Mouse (Mus musculus): ENCODE results near the gene Alkal2.

The Alkal2 gene

GRCm38 (mm10) chr12:30883986-30884621 is at the start of gene Alkal2:
Alkal2 (plus strand) TSS chr12:30884322.
- no peak for DNase-seq (ENCODE audit: low spot score in 2 of 2)

- DNase-seq (ENCODE audit: low spot score in 2 of 2): no peak
Measured at GRCm38 (mm10) chr12:30848521-30848920, 35.6 kb upstream of the Alkal2 start.

GRCm38 (mm10) chr12:30850902-30851301 is 33.2 kb upstream of the Alkal2 start:
- DNase-seq (ENCODE audit: low spot score in 2 of 2): no peak

- DNase-seq (ENCODE audit: low spot score in 2 of 2): no peak
Measured at GRCm38 (mm10) chr12:30851871-30852270, 32.3 kb upstream of the Alkal2 start.

- DNase-seq (ENCODE audit: low spot score in 2 of 2): no peak
Measured at GRCm38 (mm10) chr12:30855442-30856159, 28.5 kb upstream of the Alkal2 start.

- DNase-seq (ENCODE audit: low spot score in 2 of 2): no peak
Measured at GRCm38 (mm10) chr12:30856172-30856571, 27.9 kb upstream of the Alkal2 start.

- DNase-seq (ENCODE audit: low spot score in 2 of 2): no peak
Measured at GRCm38 (mm10) chr12:30864347-30864746, 19.8 kb upstream of the Alkal2 start.

- no peak for DNase-seq (ENCODE audit: low spot score in 2 of 2)
Measured at GRCm38 (mm10) chr12:30865781-30866180, 18.3 kb upstream of the Alkal2 start.

GRCm38 (mm10) chr12:30879447-30879846 is 4.7 kb upstream of the Alkal2 start:
- no peak for DNase-seq (ENCODE audit: low spot score in 2 of 2)

GRCm38 (mm10) chr12:30883592-30883985 is 533 bp upstream of the Alkal2 start:
- no peak for DNase-seq (ENCODE audit: low spot score in 2 of 2)

- DNase-seq (ENCODE audit: low spot score in 2 of 2): no peak
Measured at GRCm38 (mm10) chr12:30884622-30885230, 604 bp downstream of the Alkal2 start.

GRCm38 (mm10) chr12:30885891-30886290 is 1.8 kb downstream of the Alkal2 start:
- DNase-seq (ENCODE audit: low spot score in 2 of 2): no peak

GRCm38 (mm10) chr12:30888003-30888402 is 3.9 kb downstream of the Alkal2 start:
- no peak for DNase-seq (ENCODE audit: low spot score in 2 of 2)

- DNase-seq (ENCODE audit: low spot score in 2 of 2): peak; percentile 48 to 63
Measured at GRCm38 (mm10) chr12:30890067-30890466, 5.9 kb downstream of the Alkal2 start.

- DNase-seq (ENCODE audit: low spot score in 2 of 2): no peak
Measured at GRCm38 (mm10) chr12:30891438-30891837, 7.3 kb downstream of the Alkal2 start.

- no peak for DNase-seq (ENCODE audit: low spot score in 2 of 2)
Measured at GRCm38 (mm10) chr12:30897039-30897438, 12.9 kb downstream of the Alkal2 start.

GRCm38 (mm10) chr12:30908658-30909057 is 24.5 kb downstream of the Alkal2 start:
- no peak for DNase-seq (ENCODE audit: low spot score in 2 of 2)

GRCm38 (mm10) chr12:30909881-30910280 is 25.8 kb downstream of the Alkal2 start:
- DNase-seq (ENCODE audit: low spot score in 2 of 2): no peak

- DNase-seq (ENCODE audit: low spot score in 2 of 2): no peak
Measured at GRCm38 (mm10) chr12:30910860-30911259, 26.7 kb downstream of the Alkal2 start.

GRCm38 (mm10) chr12:30911261-30912047 is 27.3 kb downstream of the Alkal2 start, which contains the start of the genes Acp1 and Sh3yl1:
Acp1 (minus strand) TSS chr12:30911589.
Sh3yl1 (plus strand) TSS chr12:30911668.
- peak; percentile 90 to 92 for DNase-seq (ENCODE audit: low spot score in 2 of 2)

GRCm38 (mm10) chr12:30912048-30912381 is 27.9 kb downstream of the Alkal2 start:
- peak in 1 of 2 experiments; percentile 12 for DNase-seq (ENCODE audit: low spot score in 2 of 2)

- DNase-seq (ENCODE audit: low spot score in 2 of 2): no peak
Measured at GRCm38 (mm10) chr12:30912840-30913239, 28.7 kb downstream of the Alkal2 start.
